Mouse (Mus musculus) bone marrow macrophage, adult 2 months (primary cell): ENCODE measurements at regions not wholly inside any gene's neighbourhood (a gene's known extent, or its start where the extent isn't known, plus 50 kb on each side); places are given as distances from the start of the nearest gene placed in this dataset.

Experiments used
- CTCF ChIP-seq: IDR thresholded peaks from 2 replicates; pipeline ENCODE4 v1.5.1; 2012; ENCODE audit warnings: low read depth, mild to moderate bottlenecking, low read length, moderate library complexity
- POLR2A ChIP-seq: IDR thresholded peaks from 2 replicates; pipeline ENCODE4 v1.6.1; 2012; ENCODE audit warnings: mild to moderate bottlenecking, low read depth, low read length, borderline replicate concordance

DNA sequence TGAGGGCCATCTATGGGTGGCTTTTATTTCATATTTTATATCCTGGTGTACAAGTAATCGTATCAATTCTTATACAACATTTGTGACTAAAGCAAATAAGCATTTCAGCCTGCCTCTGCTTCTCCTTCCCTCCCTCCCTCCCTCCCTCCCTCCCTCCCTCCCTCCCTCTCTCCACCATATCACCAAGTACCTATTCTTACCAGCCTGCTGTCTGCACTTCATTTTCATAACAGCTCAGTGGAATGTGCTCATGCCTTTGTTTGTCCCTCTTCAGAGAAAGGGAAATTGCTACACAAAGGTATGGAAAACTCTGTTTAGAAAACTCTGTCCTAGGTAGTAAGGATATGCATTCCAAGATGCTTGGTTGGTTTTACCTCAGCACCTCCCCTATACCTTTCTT, 343.9 kb upstream of the Cd180 start:
- TF ChIP-seq CTCF (no peak), POLR2A (no peak)
